Mouse (Mus musculus) retina, postnatal 1 day (tissue): ENCODE results near the gene Polr2e.

Experiments
- DNase-seq: peaks from one replicate; pipeline ENCODE4 v3.0.0-alpha.2; 2012

The Polr2e gene

GRCm38 (mm10) chr10:79986963-79987362 lies 52.6 kb downstream of the Polr2e start:
- DNase-seq: peak; percentile 87

GRCm38 (mm10) chr10:79986232-79986878 lies 53.2 kb downstream of the Polr2e start:
- no peak for DNase-seq
